31 mouse cellular contexts compared by ENCODE assay signal in genomic region chr4:107772122-107772825, GRCm38 (mm10). TPM values are rescaled to one million over a fixed set of nuclear protein-coding genes. Genes with fewer than 3 reads are reported as not detected.
DNase-seq lines count a peak whose midpoint lies in the region; ATAC-seq and TF ChIP-seq lines count a peak whose summit lies in the region.
"Had no signal": no experiment of that assay in that cellular context is flagged by ENCODE, and none has a peak within 500 bp of the region (broad histone marks: within the 10 kb centered on the region; RNA-seq: fewer than 3 reads in every experiment).

No protein-coding gene starts in this region.

- H3K4me1 ChIP-seq in forebrain, embryonic 12.5 days: peaks cover 39% of the 10 kb centered on the region
- peaks cover 8% of the 10 kb centered on the region; the same call in 1 of the 2 replicates for H3K4me1 ChIP-seq in forebrain, embryonic 11.5 days (replicated peaks; ENCODE audit: control insufficient read depth, insufficient read depth, low read length)
- H3K4me1 ChIP-seq in neural tube, embryonic 11.5 days (ENCODE audit: control insufficient read depth, insufficient read depth, low read length): peaks cover 5% of the 10 kb centered on the region; the same call in 1 of the 2 replicates
- H3K4me1 ChIP-seq in forebrain, embryonic 13.5 days: peaks cover 31% of the 10 kb centered on the region
- H3K4me1 ChIP-seq in stomach, postnatal 0 days (replicated peaks; ENCODE audit: control insufficient read depth, insufficient read depth): no peaks in the 10 kb centered on the region

- no peak overlapping the region for H3K4me3 ChIP-seq in forebrain, embryonic 12.5 days (replicated peaks)
- no peak overlapping the region for H3K4me3 ChIP-seq in forebrain, embryonic 11.5 days (ENCODE audit: low read depth, low read length)
- no peak overlapping the region for H3K4me3 ChIP-seq in neural tube, embryonic 11.5 days (ENCODE audit: low read depth, low read length)
- no peak overlapping the region for H3K4me3 ChIP-seq in forebrain, embryonic 13.5 days
- H3K4me3 ChIP-seq in stomach, postnatal 0 days (ENCODE audit: low read depth, low read length): no peak overlapping the region
- H3K4me3 ChIP-seq: embryonic facial prominence, embryonic 12.5 days; hindbrain, embryonic 10.5 days; midbrain, embryonic 10.5 days; myocyte had no signal

- no peak for DNase-seq in forebrain, embryonic 11.5 days (ENCODE audit: low spot score)
- no peak for DNase-seq in neural tube, embryonic 11.5 days (ENCODE audit: low spot score)
- DNase-seq in neural tube, embryonic 10.5 days (ENCODE audit: extremely low spot score, low spot score): no peak
- DNase-seq in stomach, postnatal 0 days (ENCODE audit: low spot score): no peak
- no peak for DNase-seq in frontal cortex, adult 2 months (ENCODE audit: extremely low spot score in 1 of 2, low spot score in 1 of 2)
- DNase-seq: adrenal gland, adult 2 months; adrenal gland, postnatal 36 days; cerebellum, adult 2 months; cerebellum, postnatal 14 days; embryo, embryonic 11 days; gastrocnemius, postnatal 10 days; heart, postnatal 14 days; kidney, adult 18-20 months; kidney, postnatal 10 days; layer of hippocampus, adult 9-11 months; liver; lung, embryonic 14.5 days; lung, postnatal 14 days; spleen, adult 18-20 months; thymus, adult 2 months; thymus, postnatal 36 days had no signal

- H3K36me3 ChIP-seq in forebrain, embryonic 12.5 days (replicated peaks): no peaks in the 10 kb centered on the region
- H3K36me3 ChIP-seq in forebrain, embryonic 11.5 days (ENCODE audit: control insufficient read depth, insufficient read depth, low read length): no peaks in the 10 kb centered on the region
- no peaks in the 10 kb centered on the region for H3K36me3 ChIP-seq in neural tube, embryonic 11.5 days (ENCODE audit: control insufficient read depth, insufficient read depth, low read length)
- H3K36me3 ChIP-seq in forebrain, embryonic 13.5 days (ENCODE audit: poor library complexity, severe bottlenecking): no peaks in the 10 kb centered on the region
- no peaks in the 10 kb centered on the region for H3K36me3 ChIP-seq in stomach, postnatal 0 days (ENCODE audit: control insufficient read depth, insufficient read depth, low read length)
- H3K36me3 ChIP-seq: embryonic facial prominence, embryonic 12.5 days; hindbrain, embryonic 10.5 days; midbrain, embryonic 10.5 days had no signal

- no peak overlapping the region for H3K4me2 ChIP-seq in forebrain, embryonic 12.5 days
- no peak overlapping the region for H3K4me2 ChIP-seq in forebrain, embryonic 11.5 days (ENCODE audit: low read depth, low read length, severe bottlenecking)
- H3K4me2 ChIP-seq in neural tube, embryonic 11.5 days (ENCODE audit: low read depth): no peak overlapping the region
- no peak overlapping the region; the same call in 1 of the 2 replicates for H3K4me2 ChIP-seq in forebrain, embryonic 13.5 days
- no peak overlapping the region for H3K4me2 ChIP-seq in stomach, postnatal 0 days (replicated peaks; ENCODE audit: low read depth)
- H3K4me2 ChIP-seq: embryonic facial prominence, embryonic 12.5 days; lung, embryonic 14.5 days had no signal

- TF ChIP-seq CTCF in stomach, postnatal 0 days (IDR thresholded peaks at IDR 0.05; ENCODE audit: low read depth): no peak

- TF ChIP-seq EP300 in stomach, postnatal 0 days (optimal IDR thresholded peaks at IDR 0.05): no peak

- no peak overlapping the region for H3K9ac ChIP-seq in forebrain, embryonic 12.5 days
- H3K9ac ChIP-seq in forebrain, embryonic 11.5 days (ENCODE audit: low read length): no peak overlapping the region
- no peak overlapping the region for H3K9ac ChIP-seq in neural tube, embryonic 11.5 days (ENCODE audit: low read length)
- no peak overlapping the region for H3K9ac ChIP-seq in forebrain, embryonic 13.5 days
- H3K9ac ChIP-seq in stomach, postnatal 0 days (ENCODE audit: low read length): no peak overlapping the region
- H3K9ac ChIP-seq: embryonic facial prominence, embryonic 12.5 days; liver, embryonic 14.5 days; lung, embryonic 14.5 days had no signal

- no peaks in the 10 kb centered on the region for H3K9me3 ChIP-seq in forebrain, embryonic 12.5 days
- no peaks in the 10 kb centered on the region; the same call in 1 of the 2 replicates for H3K9me3 ChIP-seq in forebrain, embryonic 11.5 days (ENCODE audit: control insufficient read depth, low read length)
- H3K9me3 ChIP-seq in neural tube, embryonic 11.5 days (ENCODE audit: control insufficient read depth, low read length): no peaks in the 10 kb centered on the region
- H3K9me3 ChIP-seq in forebrain, embryonic 13.5 days (replicated peaks): no peaks in the 10 kb centered on the region
- no peaks in the 10 kb centered on the region for H3K9me3 ChIP-seq in stomach, postnatal 0 days (ENCODE audit: control insufficient read depth, low read length)
- H3K9me3 ChIP-seq: embryonic facial prominence, embryonic 12.5 days; midbrain, embryonic 10.5 days had no signal

- WGBS in forebrain, embryonic 12.5 days: 74% methylated on average over 16 of the region's 16 CpGs
- 78% methylated on average over 16 of the region's 16 CpGs for WGBS in forebrain, embryonic 11.5 days
- 64% methylated on average over 16 of the region's 16 CpGs for WGBS in neural tube, embryonic 11.5 days
- WGBS in forebrain, embryonic 13.5 days: 66% methylated on average over 16 of the region's 16 CpGs
- 79% methylated on average over 16 of the region's 16 CpGs for WGBS in stomach, postnatal 0 days

- no peak for ATAC-seq in forebrain, embryonic 12.5 days (ENCODE audit: low FRiP score)
- no peak for ATAC-seq in forebrain, embryonic 11.5 days (replicated peaks; ENCODE audit: low FRiP score)
- ATAC-seq in neural tube, embryonic 11.5 days (ENCODE audit: insufficient read depth, low FRiP score, low TSS enrichment): 0 out of 2 replicates have a peak, but pooled peaks have one; percentile 36
- ATAC-seq in forebrain, embryonic 13.5 days: 0 out of 2 replicates have a peak, but pooled peaks have one; percentile 41
- peak; percentile 43; the same call in 1 of the 2 replicates for ATAC-seq in megakaryocyte progenitor cell, adult 5-6 weeks (replicated peaks; ENCODE audit: poor library complexity)
- ATAC-seq in stomach, postnatal 0 days (ENCODE audit: low FRiP score, low TSS enrichment): no peak
- ATAC-seq: activated CD4-positive, CD25-positive, alpha-beta regulatory T cell, adult 4 months; CD4-positive, CD25-positive, alpha-beta regulatory T cell, adult 4 months had no signal

- peak overlapping the region; percentile 63 for H3K27ac ChIP-seq in forebrain, embryonic 12.5 days
- H3K27ac ChIP-seq in forebrain, embryonic 11.5 days (ENCODE audit: low read depth, low read length): no peak overlapping the region
- H3K27ac ChIP-seq in neural tube, embryonic 11.5 days (ENCODE audit: low read depth, low read length): no peak overlapping the region
- H3K27ac ChIP-seq in forebrain, embryonic 13.5 days: peak overlapping the region; percentile 36; the same call in 1 of the 2 replicates
- H3K27ac ChIP-seq in stomach, postnatal 0 days (replicated peaks): no peak overlapping the region
- H3K27ac ChIP-seq: embryonic facial prominence, embryonic 12.5 days; liver, embryonic 14.5 days; midbrain, embryonic 10.5 days had no signal

- H3K27me3 ChIP-seq in forebrain, embryonic 12.5 days: no peaks in the 10 kb centered on the region
- no peaks in the 10 kb centered on the region for H3K27me3 ChIP-seq in forebrain, embryonic 11.5 days (ENCODE audit: control insufficient read depth, insufficient read depth, low read length)
- no peaks in the 10 kb centered on the region for H3K27me3 ChIP-seq in neural tube, embryonic 11.5 days (ENCODE audit: control insufficient read depth, insufficient read depth, low read length)
- H3K27me3 ChIP-seq in forebrain, embryonic 13.5 days: no peaks in the 10 kb centered on the region
- no peaks in the 10 kb centered on the region for H3K27me3 ChIP-seq in stomach, postnatal 0 days (ENCODE audit: control insufficient read depth, insufficient read depth, low read length)
- H3K27me3 ChIP-seq: embryonic facial prominence, embryonic 12.5 days had no signal

RNA-seq across cellular contexts. Expression of gene Lrp8, which starts 29.8 kb away (rescaled TPM):
- 43.3 and 48.3 TPM in 2 replicates for polyA plus RNA-seq in forebrain, embryonic 12.5 days (2016; fragmentation: Nextera tagmentation; extraction: Ambion mirVana)
- 33.9 and 36.6 TPM in 2 replicates for polyA plus RNA-seq in forebrain, embryonic 11.5 days (2014; fragmentation: Nextera tagmentation; extraction: Ambion mirVana)
- 25.6 and 27.6 TPM in 2 replicates for polyA plus RNA-seq in neural tube, embryonic 11.5 days (2014; fragmentation: Nextera tagmentation; extraction: Ambion mirVana)
- 37.2 and 42.6 TPM in 2 replicates for polyA plus RNA-seq in forebrain, embryonic 13.5 days (2015; fragmentation: Nextera tagmentation; extraction: Ambion mirVana)
- total RNA-seq in megakaryocyte progenitor cell, adult 5-6 weeks (2015): 15.6 and 19.7 TPM in 2 replicates
- 15.3 and 17.3 TPM in 2 replicates for total RNA-seq in megakaryocyte progenitor cell, adult 5-6 weeks (2017)
- 0.85 and 1.3 TPM in 2 replicates for polyA plus RNA-seq in stomach, postnatal 0 days (2015; fragmentation: Nextera tagmentation; extraction: Ambion mirVana)
- polyA plus RNA-seq in frontal cortex, adult 2 months (2012; rRNA removed): 73.0 and 77.6 TPM in 2 replicates

Comparison
In these comparisons a context has a peak if more than half of its experiments do, and no peak if none do; other contexts are left out.
1. ATAC-seq: peak in neural tube, embryonic 11.5 days (single experiment), forebrain, embryonic 13.5 days (single experiment) and megakaryocyte progenitor cell, adult 5-6 weeks (single experiment); none in forebrain, embryonic 12.5 days (single experiment), forebrain, embryonic 11.5 days (single experiment) and stomach, postnatal 0 days (single experiment).
2. H3K27ac ChIP-seq: peak in forebrain, embryonic 12.5 days (single experiment) and forebrain, embryonic 13.5 days (single experiment); none in forebrain, embryonic 11.5 days (single experiment), neural tube, embryonic 11.5 days (single experiment) and stomach, postnatal 0 days (single experiment).
3. RNA of gene Lrp8, which starts 29.8 kb away (polyA plus RNA-seq): 73.0 to 77.6 TPM in frontal cortex, adult 2 months, 43.3 to 48.3 TPM in forebrain, embryonic 12.5 days, 37.2 to 42.6 TPM in forebrain, embryonic 13.5 days, 33.9 to 36.6 TPM in forebrain, embryonic 11.5 days and 25.6 to 27.6 TPM in neural tube, embryonic 11.5 days; 0.85 to 1.3 TPM in stomach, postnatal 0 days; every median in the first group is over 10 times any median in the second.